Mouse (Mus musculus) embryo, embryonic 11 days (tissue): ENCODE data around the gene Rsg1.

Source experiments
- DNase-seq: peaks from one replicate; pipeline ENCODE4 v3.0.0-alpha.2; 2015

Rsg1 gene

DNA sequence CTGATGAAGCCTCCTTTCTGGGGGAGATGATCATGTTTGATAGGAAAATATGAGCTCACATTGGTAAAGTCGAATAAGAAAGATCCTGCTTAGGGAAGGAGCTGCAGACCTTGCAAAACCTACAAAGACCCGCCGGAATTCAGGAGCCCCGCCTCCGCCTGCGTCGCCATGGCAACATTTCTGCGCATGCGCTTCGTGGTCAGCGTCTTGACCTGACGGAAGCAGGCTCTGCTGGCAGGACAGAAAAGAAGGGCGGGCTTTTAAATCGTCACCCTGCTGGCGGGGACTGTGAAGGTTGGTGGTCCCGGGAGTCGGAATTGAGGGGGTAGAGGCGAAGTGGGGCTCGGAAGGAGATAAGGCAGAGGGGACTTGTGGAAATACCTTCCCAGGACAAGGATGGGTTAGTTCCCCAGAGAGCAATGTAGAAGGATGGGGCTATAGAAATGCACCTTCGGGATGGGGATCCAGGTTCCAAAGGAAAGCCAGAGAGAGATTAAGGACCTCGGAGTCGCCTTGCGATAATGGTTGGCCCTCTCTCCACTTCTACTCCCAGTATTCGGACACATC is at the start of gene Rsg1:
TSS of gene Rsg1 (plus strand) at position 187 of the 567 bp plus-strand sequence.
- peak; percentile 96 for DNase-seq

DNA sequence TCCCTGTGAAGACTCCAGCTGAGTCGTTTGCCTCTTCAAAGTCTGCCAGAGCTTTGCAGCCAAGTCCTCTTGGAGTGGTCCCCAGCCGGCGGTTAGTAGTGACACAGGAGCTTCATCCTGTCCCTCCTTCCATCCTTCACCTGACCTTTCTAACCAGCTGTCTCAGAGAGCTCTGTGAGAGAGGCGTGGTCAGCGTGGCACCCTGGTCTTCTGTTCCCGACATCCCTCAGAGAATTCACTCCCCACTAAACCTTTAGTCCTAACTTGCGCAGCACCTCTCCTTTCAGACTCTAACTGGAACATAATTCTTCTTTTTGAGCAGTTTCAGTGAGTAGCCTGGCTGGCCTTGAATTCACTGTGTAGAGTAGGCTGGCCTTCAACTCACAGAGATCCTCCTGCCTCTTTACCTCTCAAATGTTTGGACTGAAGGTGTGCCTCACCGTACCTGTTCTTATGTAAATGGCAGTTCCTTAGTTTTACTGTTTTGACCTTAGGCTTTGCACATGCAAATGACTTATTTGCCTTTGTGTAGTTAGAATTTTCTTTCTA is 47.9 kb upstream of the Rsg1 start:
- DNase-seq, result no peak

DNA sequence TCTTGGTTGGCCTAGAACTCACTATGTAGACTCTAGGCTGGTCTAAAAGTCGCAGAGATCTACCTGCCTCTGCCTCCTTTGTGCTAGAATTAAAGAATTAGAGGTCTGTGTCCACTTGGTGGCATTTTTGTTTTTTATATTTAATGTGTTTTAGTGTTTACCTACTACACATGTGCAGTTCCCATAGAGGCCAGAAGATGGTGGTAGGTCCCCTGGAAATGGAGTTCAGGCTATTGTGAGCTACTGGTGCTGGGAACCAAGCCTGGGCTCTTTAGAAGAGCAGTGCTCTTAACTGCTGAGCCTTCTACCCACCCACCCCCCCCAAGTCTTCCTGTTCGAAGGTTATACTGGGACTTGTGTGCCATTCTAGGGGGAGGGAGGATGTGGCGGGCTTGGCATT is 46.6 kb upstream of the Rsg1 start:
- DNase-seq, result no peak

GRCm38 (mm10) chr4:141172121-141172520 is 41.6 kb upstream of the Rsg1 start:
- DNase-seq, result no peak

- DNase-seq, result no peak
Observed at GRCm38 (mm10) chr4:141175783-141176182, 38.0 kb upstream of the Rsg1 start.

DNA sequence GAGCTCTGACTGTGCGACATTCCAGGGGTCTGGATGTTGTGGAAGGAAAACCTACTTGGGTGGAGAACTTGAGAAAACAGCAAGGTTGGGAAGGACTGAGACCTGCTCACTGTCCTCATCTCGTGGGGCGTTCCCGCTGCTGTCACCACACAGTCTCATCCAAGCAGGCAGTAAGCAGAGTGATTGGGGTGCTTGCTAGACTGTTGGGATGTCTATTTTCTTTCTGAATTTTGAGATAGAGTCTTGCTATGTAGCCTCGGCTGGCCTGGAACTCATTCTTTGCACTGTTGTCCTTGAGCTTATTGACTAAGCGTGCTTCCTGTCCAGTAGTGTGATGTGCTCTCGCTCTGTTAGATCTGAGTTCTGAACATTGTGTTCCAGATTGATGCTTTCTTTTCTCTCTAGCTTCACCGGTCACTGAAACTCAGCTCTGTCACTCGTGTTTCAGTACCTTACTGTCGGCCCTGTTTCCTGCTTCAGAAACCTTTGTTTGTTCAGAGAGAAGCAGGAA is 37.4 kb upstream of the Rsg1 start:
- DNase-seq, result no peak

DNA sequence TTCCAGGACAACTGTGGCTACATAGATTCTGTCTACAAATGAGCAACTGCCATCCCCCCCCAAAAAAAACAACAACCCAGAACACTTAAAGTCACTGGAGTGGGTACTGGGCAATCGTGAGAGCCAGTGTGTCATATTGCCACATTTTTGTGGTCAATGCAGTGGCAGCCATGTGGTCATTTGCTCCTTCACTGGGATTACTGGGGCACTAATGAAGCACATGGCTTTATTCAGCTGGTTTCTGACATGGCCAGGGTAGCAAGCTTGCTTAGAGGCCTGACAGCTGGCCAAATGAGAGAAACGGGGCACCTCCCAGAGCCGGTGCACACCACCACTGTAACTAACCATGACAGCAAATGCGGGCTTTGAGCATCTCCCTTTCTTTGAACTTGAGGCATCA is 35.3 kb upstream of the Rsg1 start:
- no peak for DNase-seq

DNA sequence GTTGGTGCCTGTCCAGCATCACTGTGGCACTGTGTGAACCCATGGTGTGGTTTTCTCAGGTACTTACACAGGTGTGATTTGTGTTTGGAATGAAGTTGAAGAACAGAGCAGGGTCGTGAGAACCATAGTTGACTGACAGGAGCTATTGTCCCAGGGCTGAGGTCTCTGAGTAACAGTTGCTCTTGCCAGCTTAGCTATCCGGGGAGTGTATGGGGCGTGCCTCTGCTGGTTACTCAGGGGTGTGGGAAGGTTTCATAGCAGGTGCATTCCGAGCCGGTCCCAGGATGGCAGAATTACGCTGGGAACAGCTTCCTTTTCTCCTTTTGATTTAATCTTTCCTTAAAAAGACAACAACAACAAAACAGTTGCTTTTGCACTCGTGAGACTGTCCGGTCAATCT is 32.9 kb upstream of the Rsg1 start:
- DNase-seq, result no peak

GRCm38 (mm10) chr4:141181981-141182380 is 31.8 kb upstream of the Rsg1 start:
- no peak for DNase-seq

- no peak for DNase-seq
Observed at GRCm38 (mm10) chr4:141183932-141184331, 29.8 kb upstream of the Rsg1 start.

DNA sequence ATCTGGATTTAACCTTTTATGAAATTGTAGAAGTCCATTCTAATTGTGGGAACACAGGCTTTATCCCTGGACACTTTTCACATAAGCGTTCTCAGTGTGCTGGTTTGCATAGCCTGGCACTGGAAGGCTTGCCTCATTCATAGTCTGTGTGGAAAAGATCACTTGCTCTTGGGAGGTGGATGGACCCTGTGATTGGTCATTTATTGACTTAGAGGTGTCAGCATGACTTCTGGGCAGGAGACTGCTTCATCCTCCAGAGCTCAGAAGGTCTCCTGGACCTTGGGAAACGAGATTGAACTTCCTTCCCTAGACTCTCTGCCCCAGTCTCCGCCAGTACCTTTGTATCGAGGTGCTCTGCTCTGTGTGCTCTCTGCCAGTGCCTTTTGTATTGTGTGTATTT is 29.3 kb upstream of the Rsg1 start:
- no peak for DNase-seq

DNA sequence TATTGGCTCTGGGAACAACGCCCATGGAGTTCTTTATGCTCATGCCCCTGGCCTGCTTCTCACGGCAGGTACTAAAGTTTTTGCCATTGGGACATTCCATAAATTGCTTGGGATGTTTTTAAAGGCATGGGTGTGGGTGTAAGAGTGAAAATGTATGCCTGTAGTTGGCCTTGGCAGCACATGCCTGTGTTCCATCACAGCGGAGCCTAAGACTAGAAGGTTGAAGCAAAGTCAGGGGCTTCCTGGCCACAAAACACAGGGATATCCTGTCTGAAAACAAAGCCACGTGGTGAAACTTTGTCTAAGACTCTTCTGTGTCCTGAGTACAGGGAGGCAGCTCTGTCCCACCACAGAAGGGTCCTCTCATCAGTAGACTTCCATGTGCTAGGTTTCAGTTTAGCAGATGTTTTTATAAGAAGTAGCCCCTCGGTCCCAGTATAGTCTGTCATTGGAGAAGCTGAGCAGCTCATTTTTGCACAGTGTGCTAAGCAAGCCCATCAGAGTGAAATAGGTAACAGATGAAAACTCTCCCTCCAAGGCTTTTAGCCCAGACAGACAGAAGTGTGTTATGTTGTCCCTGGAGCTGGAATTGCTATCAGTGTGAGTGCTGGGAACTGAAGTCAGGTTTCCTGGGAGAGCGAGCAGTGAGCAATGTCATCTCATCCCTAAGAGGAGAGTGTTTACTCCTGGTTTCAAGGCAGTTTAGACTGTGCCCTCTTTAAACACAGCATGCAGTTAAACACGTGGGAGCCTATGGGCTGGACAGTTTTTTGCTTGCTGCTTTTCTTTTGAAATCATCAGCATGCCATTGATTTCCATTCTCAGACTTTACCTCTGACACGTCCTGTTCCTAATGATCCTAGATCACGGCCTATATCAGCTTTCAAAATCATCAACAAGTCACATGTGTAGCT is 26.6 kb upstream of the Rsg1 start:
- DNase-seq, result peak; percentile 11

DNA sequence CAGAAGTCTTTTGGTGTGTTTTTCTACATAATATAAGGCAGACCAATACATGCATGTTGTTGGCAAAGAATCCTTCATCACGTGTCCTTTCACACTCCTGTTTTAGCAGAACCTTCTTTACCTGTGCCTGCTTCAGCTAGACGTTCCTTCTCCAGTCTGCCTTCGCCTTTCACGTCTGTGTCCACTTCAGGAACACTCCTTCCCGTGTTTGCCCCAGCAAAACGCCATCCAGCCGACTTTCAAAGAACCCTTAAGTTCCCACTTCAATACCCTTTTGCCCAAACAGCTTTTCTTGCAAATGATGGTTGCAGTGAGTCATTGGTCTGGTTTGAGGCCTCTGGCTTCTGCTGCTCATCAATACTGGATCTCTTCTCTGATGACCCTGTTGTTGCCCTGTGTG is 22.5 kb upstream of the Rsg1 start:
- no peak for DNase-seq

GRCm38 (mm10) chr4:141194553-141194952 is 19.2 kb upstream of the Rsg1 start:
- no peak for DNase-seq

GRCm38 (mm10) chr4:141196981-141197685 is 16.6 kb upstream of the Rsg1 start:
- no peak for DNase-seq

DNA sequence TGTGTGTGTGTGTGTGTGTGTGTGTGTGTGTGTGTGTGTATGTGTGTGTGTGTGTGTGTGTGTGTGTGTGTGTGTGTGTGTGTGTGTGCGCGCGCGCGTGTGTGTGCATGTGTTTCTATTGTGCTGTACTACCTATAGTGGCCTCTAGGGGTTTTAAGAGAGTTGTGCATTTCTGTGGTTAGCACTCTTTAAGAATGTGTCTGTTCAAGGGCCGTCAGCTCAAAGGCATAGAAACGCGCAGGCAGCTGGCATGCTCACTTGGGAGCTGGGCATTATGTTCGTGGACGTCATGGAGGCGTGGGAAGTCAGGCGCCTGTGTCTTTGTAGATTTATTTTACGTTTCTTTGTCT is 16.1 kb upstream of the Rsg1 start:
- no peak for DNase-seq

DNA sequence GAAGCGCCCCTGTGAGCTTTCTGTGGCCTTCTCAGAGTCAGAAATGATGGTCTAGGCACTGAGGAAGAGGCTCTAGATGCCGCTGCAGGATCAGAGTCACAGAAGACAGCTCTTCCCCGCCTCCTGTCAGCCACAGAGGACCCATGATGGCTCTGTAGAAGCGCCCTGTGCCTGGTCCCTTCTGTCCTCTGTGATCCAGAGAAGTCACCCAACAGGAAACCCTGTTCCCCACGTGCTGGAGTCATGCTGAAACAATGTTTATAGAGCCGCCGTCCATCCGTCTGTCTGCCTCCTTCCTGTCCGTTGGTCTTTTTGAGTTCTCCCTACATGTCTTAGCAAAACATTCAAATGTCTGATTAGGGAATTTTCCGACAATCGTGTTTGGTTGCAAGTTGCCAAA is 12.8 kb upstream of the Rsg1 start:
- no peak for DNase-seq

GRCm38 (mm10) chr4:141202192-141202591 is 11.6 kb upstream of the Rsg1 start:
- DNase-seq, result no peak

GRCm38 (mm10) chr4:141204580-141205061 is 9.1 kb upstream of the Rsg1 start:
- no peak for DNase-seq

GRCm38 (mm10) chr4:141207081-141207480 is 6.7 kb upstream of the Rsg1 start:
- no peak for DNase-seq

DNA sequence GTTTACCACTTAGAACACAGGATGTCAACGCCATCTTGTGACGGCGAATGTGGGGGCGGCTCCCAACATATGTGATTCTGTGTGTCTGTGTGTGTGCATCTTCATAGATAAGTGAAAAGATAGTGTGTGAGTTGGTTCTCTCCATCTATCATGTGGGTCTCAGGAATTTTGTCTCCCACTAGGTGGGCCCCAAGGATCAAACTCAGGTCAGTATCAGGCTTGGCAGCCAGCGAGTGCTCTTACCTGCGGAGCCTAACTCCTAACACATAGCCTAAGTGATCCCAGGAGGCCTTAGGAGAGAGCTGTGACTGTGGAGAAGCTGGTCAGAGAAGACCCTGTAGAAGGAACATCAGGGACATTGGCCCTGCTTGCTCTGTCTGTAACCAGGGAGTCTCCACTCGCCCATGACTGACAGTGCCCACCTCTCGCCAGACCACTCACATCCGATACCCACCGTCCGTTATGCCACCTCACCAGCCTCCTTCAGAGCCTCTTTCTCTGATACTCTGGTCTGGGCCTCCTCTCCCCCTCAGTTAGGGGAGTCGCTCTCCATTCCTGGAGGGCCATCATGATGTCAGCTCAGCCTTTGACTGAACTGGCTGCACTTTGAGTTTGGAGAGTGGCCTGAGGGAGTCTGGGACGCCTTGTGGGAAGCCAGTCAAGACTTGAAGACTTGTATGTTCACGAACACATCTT is 3.1 kb upstream of the Rsg1 start:
- no peak for DNase-seq

GRCm38 (mm10) chr4:141211646-141212045 is 2.1 kb upstream of the Rsg1 start:
- DNase-seq, result no peak

DNA sequence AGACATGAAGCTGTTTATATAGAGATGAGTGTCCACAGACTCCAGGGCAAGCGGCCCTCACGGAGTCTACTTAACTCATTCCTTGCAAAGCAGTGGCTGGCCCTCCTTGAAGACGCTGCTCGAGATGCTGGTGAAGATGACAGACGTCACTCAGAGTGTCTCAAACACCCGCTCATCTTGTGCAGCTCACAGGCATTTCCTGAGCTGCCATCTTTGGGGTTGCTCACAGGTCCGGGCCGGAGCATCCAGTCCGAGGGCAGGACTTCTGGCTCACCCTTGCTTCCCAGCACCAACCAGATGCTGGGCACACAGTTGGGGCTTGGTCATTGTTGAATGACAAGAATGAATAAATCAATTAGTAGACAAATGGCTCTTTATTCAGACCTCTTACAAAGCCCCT is 864 bp upstream of the Rsg1 start:
- no peak for DNase-seq
